Mouse (Mus musculus) neural tube, embryonic 12.5 days (tissue): ENCODE results near the gene Gpr155. TPM values are rescaled to one million over a fixed set of nuclear protein-coding genes. Genes with fewer than 3 reads are reported as not detected.
A peak's percentile ranks its signal among the peaks of the same experiment; 100 is the strongest.

Experiments used
- ATAC-seq: fragments of 200-750 bp; cut with Nextera tagmentation; 2 replicates; pipeline ENCODE4 v1.8.0; 2017; ENCODE audit warnings: low read depth, mild to moderate bottlenecking, moderate TSS enrichment, moderate library complexity; ENCODE audit not compliant: low FRiP score
- H3K27ac ChIP-seq: fragments of 300-500 bp; sonication (generic); 2 replicates; pipeline ENCODE4 v1.5.1; 2016
- H3K27me3 ChIP-seq: fragments of 300-500 bp; sonication (generic); replicated peaks from 2 replicates; pipeline ENCODE4 v1.6.1; 2016; ENCODE audit warnings: mild to moderate bottlenecking
- H3K36me3 ChIP-seq: fragments of 300-500 bp; sonication (generic); 2 replicates; pipeline ENCODE4 v1.6.1; 2016; ENCODE audit warnings: mild to moderate bottlenecking
- H3K4me1 ChIP-seq: fragments of 300-500 bp; sonication (generic); 2 replicates; pipeline ENCODE4 v1.6.1; 2016
- H3K4me2 ChIP-seq: fragments of 300-500 bp; sonication (generic); replicated peaks from 2 replicates; pipeline ENCODE4 v1.6.1; 2016; ENCODE audit warnings: mild to moderate bottlenecking
- H3K4me3 ChIP-seq: fragments of 300-500 bp; sonication (generic); 2 replicates; pipeline ENCODE4 v1.5.1; 2016
- H3K9ac ChIP-seq: fragments of 300-500 bp; sonication (generic); 2 replicates; pipeline ENCODE4 v1.6.1; 2016; ENCODE audit warnings: mild to moderate bottlenecking
- H3K9me3 ChIP-seq: fragments of 300-500 bp; sonication (generic); 2 replicates; pipeline ENCODE4 v1.6.1; 2016; ENCODE audit warnings: mild to moderate bottlenecking
- WGBS: fragments of 180-500 bp; shearing (Covaris S2); methylation state at CpG from one replicate; pipeline ENCODE4 v1.1.7; 2016; 5-methylcytosine and 5-hydroxymethylcytosine counted together
- polyA plus RNA-seq: library from polyadenylated mRNA; unstranded; fragments of >200 nt; fragmentation: Nextera tagmentation; extraction: Ambion mirVana; gene quantifications from 2 replicates; pipeline ENCODE4 v1.2.1, GENCODE M21; 2016

The Gpr155 gene
- polyA plus RNA-seq, 1 experiment from 2014 or later: 10.0 TPM

DNA sequence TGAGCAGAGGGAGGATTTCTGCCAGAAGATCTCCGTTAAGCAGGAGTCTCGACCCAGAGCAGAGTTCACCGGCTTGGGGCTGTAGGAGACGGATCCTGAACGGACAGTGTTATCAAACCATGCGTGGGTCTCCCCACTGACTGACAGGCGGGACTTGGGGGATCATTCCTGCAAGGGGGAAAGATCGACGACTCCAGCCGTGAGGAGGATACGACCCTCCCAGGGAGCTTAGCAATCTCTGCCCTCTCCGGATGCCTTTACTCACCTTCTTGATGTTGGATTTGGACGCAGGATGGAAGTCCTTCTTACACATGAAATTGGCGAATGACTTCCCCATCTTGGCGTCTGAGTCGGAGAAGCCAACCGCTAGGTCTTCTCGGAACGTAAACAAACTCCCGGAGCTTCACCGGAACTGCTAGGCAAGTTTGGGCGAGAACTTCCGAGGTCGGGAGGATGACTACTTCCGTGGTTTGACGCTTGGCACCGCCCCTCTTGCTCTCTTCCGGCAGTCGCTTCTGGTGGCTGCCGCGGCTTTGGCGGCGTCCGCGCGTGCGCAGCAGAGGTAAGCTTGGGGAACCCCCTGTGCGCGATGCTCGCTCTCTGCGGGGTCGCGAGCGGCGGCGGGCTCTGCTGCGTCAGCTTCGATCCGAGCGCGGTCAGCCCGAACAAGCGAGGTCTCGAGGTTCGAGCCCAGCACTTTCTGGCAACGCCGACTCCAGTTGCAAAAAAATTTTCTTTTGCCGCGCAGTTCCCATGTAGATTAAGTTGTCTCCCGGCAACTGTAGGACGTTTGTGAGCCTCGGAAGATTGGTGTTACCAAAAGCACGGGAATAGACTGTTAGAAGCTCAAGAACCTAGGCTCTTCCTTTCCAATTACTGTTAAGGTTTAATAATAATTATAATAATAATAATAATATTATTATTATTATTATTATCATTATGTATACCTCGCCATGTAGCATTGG is 73.9 kb downstream of the Gpr155 start, which contains the start of the genes Scrn3 and Cir1:
Scrn3 (plus strand) TSS at position 450 of the 965 bp plus-strand sequence.
Cir1 (minus strand) TSS at position 550 of the 965 bp plus-strand sequence.
- Histone ChIP-seq H3K9ac (peak within 1 kb of the TSS; percentile 69), H3K4me1 (peaks cover 11% of the 10 kb centered on the region), H3K9me3 (no peaks in the 10 kb centered on the region), H3K36me3 (peaks cover 21% of the 10 kb centered on the region), H3K27ac (no peak within 1 kb of the TSS), H3K4me3 (peak within 1 kb of the TSS; percentile 83), H3K27me3 (no peaks in the 10 kb centered on the region), H3K4me2 (peak within 1 kb of the TSS; percentile 92)
- WGBS: under 1% methylated on average over 64 of the region's 64 CpGs
- peak; percentile 97 for ATAC-seq

GRCm38 (mm10) chr2:73306006-73306405 is 80.4 kb downstream of the Gpr155 start:
- 88% methylated on average over 7 of the region's 7 CpGs for WGBS
- Histone ChIP-seq H3K9ac (no peak overlapping the region), H3K27me3 (no peaks in the 10 kb centered on the region), H3K9me3 (no peaks in the 10 kb centered on the region), H3K4me2 (no peak overlapping the region), H3K4me3 (no peak overlapping the region), H3K36me3 (peaks cover 51% of the 10 kb centered on the region), H3K27ac (no peak overlapping the region), H3K4me1 (peaks cover 1% of the 10 kb centered on the region; the same call in 1 of the 2 replicates)
- ATAC-seq: no peak

DNA sequence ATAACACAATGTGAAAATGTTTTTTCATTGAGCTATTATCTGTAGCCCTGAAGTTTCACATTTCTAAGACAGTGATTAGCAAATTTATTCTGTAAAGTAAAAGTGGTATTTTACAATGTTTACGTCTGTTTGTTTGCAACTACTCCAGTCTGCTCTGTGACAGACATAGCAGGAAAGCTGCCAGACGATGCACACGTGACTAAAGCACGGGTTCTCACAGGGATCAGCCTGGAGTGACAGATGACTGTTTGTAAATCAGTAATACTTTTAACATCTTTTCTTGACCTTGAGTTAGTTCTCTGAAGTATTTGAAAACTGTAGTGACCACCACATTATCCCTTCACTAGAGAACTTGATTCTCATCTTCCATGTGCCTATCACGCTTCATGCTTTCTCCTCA is 81.9 kb downstream of the Gpr155 start:
- H3K36me3 ChIP-seq: peaks cover 50% of the 10 kb centered on the region
- no peak for ATAC-seq

GRCm38 (mm10) chr2:73302722-73303121 is 83.7 kb downstream of the Gpr155 start:
- WGBS: 97% methylated on average over 9 of the region's 9 CpGs
- H3K4me3 ChIP-seq: no peak overlapping the region

More for the DNA sequence above, 81.9 kb downstream of the Gpr155 start:
- Histone ChIP-seq H3K27me3 (no peaks in the 10 kb centered on the region), H3K4me1 (no peaks in the 10 kb centered on the region), H3K4me2 (no peak overlapping the region), H3K9me3 (no peaks in the 10 kb centered on the region), H3K27ac (no peak overlapping the region), H3K4me3 (no peak overlapping the region), H3K9ac (no peak overlapping the region)
- 94% methylated on average over 5 of the region's 5 CpGs for WGBS

DNA sequence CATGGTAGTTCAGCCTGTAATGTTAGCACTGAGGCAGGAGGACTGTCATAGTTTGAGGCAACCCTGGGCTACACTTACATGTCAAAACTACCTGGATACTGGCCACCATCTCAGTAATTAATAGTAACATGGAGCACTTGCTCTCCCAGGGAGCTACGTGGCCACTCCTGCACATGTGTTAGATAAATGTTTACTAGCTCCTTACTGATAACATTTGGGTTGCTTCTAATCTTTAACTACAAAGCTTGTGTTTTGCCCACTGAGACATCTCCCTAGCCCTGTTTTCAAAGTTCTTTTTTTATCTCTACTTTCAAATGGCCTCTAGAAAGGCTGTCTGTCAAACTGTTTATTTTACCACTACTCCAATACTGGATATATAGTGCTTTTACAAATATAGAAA is 84.4 kb downstream of the Gpr155 start:
- WGBS: 95% methylated on average over 1 of the region's 1 CpGs
- Histone ChIP-seq H3K9ac (no peak overlapping the region), H3K36me3 (peaks cover 30% of the 10 kb centered on the region), H3K27ac (no peak overlapping the region), H3K4me1 (no peaks in the 10 kb centered on the region), H3K4me3 (no peak overlapping the region), H3K9me3 (no peaks in the 10 kb centered on the region), H3K27me3 (no peaks in the 10 kb centered on the region), H3K4me2 (no peak overlapping the region)
- no peak for ATAC-seq

More at GRCm38 (mm10) chr2:73302722-73303121, 83.7 kb downstream of the Gpr155 start:
- H3K36me3 ChIP-seq: peaks cover 37% of the 10 kb centered on the region
- no peaks in the 10 kb centered on the region for H3K27me3 ChIP-seq
- H3K4me1 ChIP-seq: no peaks in the 10 kb centered on the region
- ATAC-seq: no peak
- H3K9me3 ChIP-seq: no peaks in the 10 kb centered on the region
- H3K27ac ChIP-seq: no peak overlapping the region
- no peak overlapping the region for H3K9ac ChIP-seq
- H3K4me2 ChIP-seq: no peak overlapping the region

GRCm38 (mm10) chr2:73298841-73299240 is 87.5 kb downstream of the Gpr155 start:
- 75% methylated on average over 3 of the region's 3 CpGs for WGBS
- H3K4me2 ChIP-seq: no peak overlapping the region
- H3K4me3 ChIP-seq: no peak overlapping the region
- no peak overlapping the region for H3K9ac ChIP-seq
- H3K36me3 ChIP-seq: peaks cover 21% of the 10 kb centered on the region
- no peaks in the 10 kb centered on the region for H3K4me1 ChIP-seq
- no peaks in the 10 kb centered on the region for H3K9me3 ChIP-seq
- ATAC-seq: no peak
- no peak overlapping the region for H3K27ac ChIP-seq
- no peaks in the 10 kb centered on the region for H3K27me3 ChIP-seq

GRCm38 (mm10) chr2:73298154-73298553 is 88.2 kb downstream of the Gpr155 start:
- no peaks in the 10 kb centered on the region for H3K4me1 ChIP-seq
- peaks cover 18% of the 10 kb centered on the region for H3K36me3 ChIP-seq
- 80% methylated on average over 7 of the region's 7 CpGs for WGBS
- no peak overlapping the region for H3K4me3 ChIP-seq
- H3K27me3 ChIP-seq: no peaks in the 10 kb centered on the region
- no peak for ATAC-seq
- no peak overlapping the region for H3K4me2 ChIP-seq
- no peak overlapping the region for H3K9ac ChIP-seq
- no peaks in the 10 kb centered on the region for H3K9me3 ChIP-seq
- no peak overlapping the region for H3K27ac ChIP-seq

DNA sequence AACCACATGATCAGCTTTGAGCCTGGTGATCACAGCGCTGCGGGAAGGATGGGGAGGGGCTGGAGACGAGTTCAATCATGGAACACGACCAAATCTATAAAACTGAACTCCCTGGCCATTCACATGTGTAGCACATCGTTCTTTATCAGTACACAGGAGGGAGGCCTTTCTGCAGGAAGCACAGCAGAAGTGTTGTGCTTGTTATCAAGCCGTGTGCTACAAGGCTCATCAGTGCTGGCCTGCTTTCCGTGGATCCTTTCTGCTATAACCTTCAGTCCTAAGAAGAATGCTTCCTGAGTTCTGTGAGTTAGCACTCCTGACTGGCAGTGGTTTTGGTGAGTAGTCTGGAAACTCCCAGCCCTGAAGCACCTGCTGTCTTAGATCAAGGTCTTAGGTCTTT is 91.3 kb downstream of the Gpr155 start:
- 88% methylated on average over 7 of the region's 7 CpGs for WGBS
- Histone ChIP-seq H3K9ac (no peak overlapping the region), H3K4me3 (no peak overlapping the region), H3K9me3 (no peaks in the 10 kb centered on the region), H3K4me2 (no peak overlapping the region), H3K4me1 (no peaks in the 10 kb centered on the region), H3K36me3 (peaks cover 23% of the 10 kb centered on the region), H3K27ac (no peak overlapping the region), H3K27me3 (no peaks in the 10 kb centered on the region)
- ATAC-seq: no peak

Other genes with a start within 250 kb of the Gpr155 start
- gene Ola1, start 167.6 kb downstream of the Gpr155 start, polyA plus RNA-seq: 84.5 and 86.3 TPM in 2 replicates
- gene Sp9, start 114.6 kb downstream of the Gpr155 start, polyA plus RNA-seq: 2.2 and 2.7 TPM in 2 replicates
- 11.2 and 12.3 TPM in 2 replicates for gene Scrn3, start 74.0 kb downstream of the Gpr155 start, polyA plus RNA-seq
- gene Cir1, start 73.9 kb downstream of the Gpr155 start, polyA plus RNA-seq: 23.9 and 24.6 TPM in 2 replicates
- 5.0 and 5.8 TPM in 2 replicates for gene Wipf1, start 143.2 kb upstream of the Gpr155 start, polyA plus RNA-seq
- 1.2 and 1.7 TPM in 2 replicates for gene Chrna1, start 193.8 kb upstream of the Gpr155 start, polyA plus RNA-seq